Mouse (Mus musculus): ENCODE measurements at regions not wholly inside any gene's neighbourhood (a gene's known extent, or its start where the extent isn't known, plus 50 kb on each side); places are given as distances from the start of the nearest gene placed in this dataset.

- TF ChIP-seq ELF1 (IDR thresholded peaks at IDR 0.05; ENCODE audit: low read depth, low read length) = no peak
- TF ChIP-seq CTCF (conservative IDR thresholded peaks at IDR 0.05 in 1 of 2, IDR thresholded peaks at IDR 0.05 in 1 of 2; ENCODE audit: low read depth in 2 of 2, low read length in 2 of 2) = no peak
- TF ChIP-seq ZNF384 (IDR thresholded peaks at IDR 0.05; ENCODE audit: low read depth, low read length) = no peak
- no peak for TF ChIP-seq MAZ (IDR thresholded peaks at IDR 0.05; ENCODE audit: low read depth, low read length)
- no peak for TF ChIP-seq EP300 (IDR thresholded peaks at IDR 0.05; ENCODE audit: low read length)
- no peak for TF ChIP-seq MAX (IDR thresholded peaks at IDR 0.05; ENCODE audit: low read length)
- no peak for TF ChIP-seq TBP (conservative IDR thresholded peaks at IDR 0.05; ENCODE audit: low read depth, low read length)
- no peak for TF ChIP-seq POLR2A (IDR thresholded peaks at IDR 0.05; ENCODE audit: low read depth, low read length)
- TF ChIP-seq KAT2A (IDR thresholded peaks at IDR 0.05; ENCODE audit: insufficient replicate concordance, low read length) = no peak
- TF ChIP-seq CHD2 (IDR thresholded peaks at IDR 0.05; ENCODE audit: low read length) = no peak
Observed at GRCm38 (mm10) chr15:68341056-68341455, 1840.3 kb upstream of the Lrrc6 start.

Data from CH12.LX (cell line).